Mouse (Mus musculus) adrenal gland, postnatal 36 days (tissue): Measurements from ENCODE around the gene Asap2. TPM values are rescaled to one million over a fixed set of nuclear protein-coding genes. Genes with fewer than 3 reads are reported as not detected.

ENCODE experiments used
- DNase-seq, 2 experiments: peaks; one replicate each; pipeline ENCODE4 v3.0.0; 2021; ENCODE audit warnings: mixed read lengths in 1 of 2
- total RNA-seq, 2 experiments: library from RNA; stranded (reverse); gene quantifications; 2 replicates each; pipeline ENCODE4 v1.2.3; 2021

Asap2 gene
- total RNA-seq, 2 experiments from 2014 or later: 15.6 to 19.3 TPM

- DNase-seq: no peak
Measured at GRCm38 (mm10) chr12:21166884-21167575, 176.8 kb downstream of the Asap2 start.

- DNase-seq: no peak
Measured at GRCm38 (mm10) chr12:21167741-21168140, 177.5 kb downstream of the Asap2 start.

GRCm38 (mm10) chr12:21168149-21168548 lies 177.9 kb downstream of the Asap2 start:
- no peak for DNase-seq

- peak in 1 of 2 experiments; percentile 32 for DNase-seq
Measured at GRCm38 (mm10) chr12:21171776-21172490, 181.7 kb downstream of the Asap2 start.

- DNase-seq: no peak
Measured at GRCm38 (mm10) chr12:21173847-21174412, 183.7 kb downstream of the Asap2 start.

GRCm38 (mm10) chr12:21176399-21176798 lies 186.1 kb downstream of the Asap2 start:
- DNase-seq: no peak

- no peak for DNase-seq
Measured at GRCm38 (mm10) chr12:21177123-21177698, 187.0 kb downstream of the Asap2 start.

GRCm38 (mm10) chr12:21180091-21180490 lies 189.8 kb downstream of the Asap2 start:
- no peak for DNase-seq

- DNase-seq: peak in 1 of 2 experiments; percentile 24
Measured at GRCm38 (mm10) chr12:21182786-21183185, 192.5 kb downstream of the Asap2 start.

- peak in 1 of 2 experiments; percentile 20 for DNase-seq
Measured at GRCm38 (mm10) chr12:21183321-21183720, 193.1 kb downstream of the Asap2 start.

- no peak for DNase-seq
Measured at GRCm38 (mm10) chr12:21186145-21186544, 195.9 kb downstream of the Asap2 start.

- peak; percentile 52 to 74 for DNase-seq
Measured at GRCm38 (mm10) chr12:21188880-21189279, 198.6 kb downstream of the Asap2 start.

GRCm38 (mm10) chr12:21191546-21191945 lies 201.3 kb downstream of the Asap2 start:
- no peak for DNase-seq

- no peak for DNase-seq
Measured at GRCm38 (mm10) chr12:21195497-21195896, 205.2 kb downstream of the Asap2 start.

- no peak for DNase-seq
Measured at GRCm38 (mm10) chr12:21196420-21196819, 206.2 kb downstream of the Asap2 start.

- no peak for DNase-seq
Measured at GRCm38 (mm10) chr12:21200613-21201012, 210.4 kb downstream of the Asap2 start.

GRCm38 (mm10) chr12:21201485-21202269 lies 211.4 kb downstream of the Asap2 start:
- DNase-seq: no peak

GRCm38 (mm10) chr12:21204701-21205312 lies 214.5 kb downstream of the Asap2 start:
- peak; percentile 49 to 51 for DNase-seq

GRCm38 (mm10) chr12:21205799-21206198 lies 215.5 kb downstream of the Asap2 start:
- DNase-seq: no peak

- no peak for DNase-seq
Measured at GRCm38 (mm10) chr12:21207422-21207821, 217.2 kb downstream of the Asap2 start.

GRCm38 (mm10) chr12:21208172-21208795 lies 218.0 kb downstream of the Asap2 start:
- DNase-seq: no peak
